8 mouse cellular contexts compared by ENCODE assay signal in genomic region chr4:117277021-117277420, GRCm38 (mm10). TPM values are rescaled to one million over a fixed set of nuclear protein-coding genes. Genes with fewer than 3 reads are reported as not detected.
DNase-seq lines count a peak whose midpoint lies in the region.
"Had no signal": no experiment of that assay in that cellular context is flagged by ENCODE, and none has a peak within 500 bp of the region (broad histone marks: within the 10 kb centered on the region; RNA-seq: fewer than 3 reads in every experiment).

No protein-coding gene starts in this region.

- peak; percentile 62 for DNase-seq in layer of hippocampus, adult 9-11 months
- DNase-seq in layer of hippocampus, postnatal 25 days (ENCODE audit: extremely low spot score in 1 of 2, low spot score in 1 of 2), result no peak
- peak; percentile 72 for DNase-seq in adrenal gland, postnatal 14 days
- peak; percentile 75 to 82 for DNase-seq in adrenal gland, postnatal 36 days
- peak; percentile 25 for DNase-seq in lung, postnatal 14 days
- DNase-seq in kidney, postnatal 14 days, result no peak
- DNase-seq in B cell, adult 2 months, result no peak
- DNase-seq: cerebellum, postnatal 36 days had no signal

RNA-seq across cellular contexts. Expression of gene Armh1, which starts 25.1 kb away (rescaled TPM):
- total RNA-seq in layer of hippocampus, postnatal 25 days (2021), result under 1 TPM; 0.52 to 0.79 TPM
- total RNA-seq in adrenal gland, postnatal 14 days (2021), result 2.2 and 2.4 TPM in 2 replicates
- total RNA-seq in adrenal gland, postnatal 36 days (2021), result 1 to 10 TPM; 2.8 to 3.5 TPM

RNA-seq across cellular contexts. Expression of gene Tmem53, which starts 25.3 kb away (rescaled TPM):
- total RNA-seq in layer of hippocampus, postnatal 25 days (2021), result 1 to 10 TPM; 4.6 to 6.0 TPM
- 53.1 and 57.3 TPM in 2 replicates for total RNA-seq in adrenal gland, postnatal 14 days (2021)
- total RNA-seq in adrenal gland, postnatal 36 days (2021), result 10 to 100 TPM; 54.2 to 97.3 TPM

Comparison
In these comparisons a context has a peak if more than half of its experiments do, and no peak if none do; other contexts are left out.
1. DNase-seq: peak in layer of hippocampus, adult 9-11 months (single experiment), adrenal gland, postnatal 14 days (single experiment), adrenal gland, postnatal 36 days (2 of 2) and lung, postnatal 14 days (single experiment); none in layer of hippocampus, postnatal 25 days (0 of 2), kidney, postnatal 14 days (single experiment) and B cell, adult 2 months (0 of 2).